Mouse (Mus musculus) kidney, postnatal 14 days (tissue): ENCODE measurements around the gene St3gal5.

Experiments used
- DNase-seq: peaks from one replicate; pipeline ENCODE4 v3.0.0; 2022; ENCODE audit warnings: mixed read lengths

Gene St3gal5

GRCm38 (mm10) chr6:72164321-72165275 is 67.2 kb downstream of the St3gal5 start:
- DNase-seq = peak; percentile 92

- DNase-seq = no peak
Observed at GRCm38 (mm10) chr6:72165907-72166306, 68.5 kb downstream of the St3gal5 start.

- no peak for DNase-seq
Observed at GRCm38 (mm10) chr6:72171391-72171790, 74.0 kb downstream of the St3gal5 start.

- DNase-seq = no peak
Observed at GRCm38 (mm10) chr6:72173350-72173749, 76.0 kb downstream of the St3gal5 start.

GRCm38 (mm10) chr6:72175419-72175818 is 78.0 kb downstream of the St3gal5 start:
- DNase-seq = no peak

GRCm38 (mm10) chr6:72176004-72176403 is 78.6 kb downstream of the St3gal5 start:
- DNase-seq = no peak

GRCm38 (mm10) chr6:72177417-72177816 is 80.0 kb downstream of the St3gal5 start:
- DNase-seq = no peak

- no peak for DNase-seq
Observed at GRCm38 (mm10) chr6:72179006-72179405, 81.6 kb downstream of the St3gal5 start.

GRCm38 (mm10) chr6:72179562-72180502 is 82.4 kb downstream of the St3gal5 start:
- DNase-seq = no peak

GRCm38 (mm10) chr6:72184576-72184975 is 87.2 kb downstream of the St3gal5 start:
- DNase-seq = no peak

- DNase-seq = peak; percentile 82
Observed at GRCm38 (mm10) chr6:72185893-72186490, 88.6 kb downstream of the St3gal5 start.

GRCm38 (mm10) chr6:72186809-72187208 is 89.4 kb downstream of the St3gal5 start:
- DNase-seq = no peak

GRCm38 (mm10) chr6:72189061-72189863 is 91.9 kb downstream of the St3gal5 start:
- DNase-seq = peak; percentile 80

- no peak for DNase-seq
Observed at GRCm38 (mm10) chr6:72190120-72190519, 92.7 kb downstream of the St3gal5 start.

GRCm38 (mm10) chr6:72190577-72190976 is 93.2 kb downstream of the St3gal5 start:
- no peak for DNase-seq

GRCm38 (mm10) chr6:72196660-72197059 is 99.3 kb downstream of the St3gal5 start:
- DNase-seq = no peak

GRCm38 (mm10) chr6:72197515-72197914 is 100.1 kb downstream of the St3gal5 start:
- no peak for DNase-seq

- peak; percentile 70 for DNase-seq
Observed at GRCm38 (mm10) chr6:72200595-72201256, 103.3 kb downstream of the St3gal5 start.

- DNase-seq = no peak
Observed at GRCm38 (mm10) chr6:72202732-72203131, 105.3 kb downstream of the St3gal5 start.

- peak; percentile 54 for DNase-seq
Observed at GRCm38 (mm10) chr6:72203279-72203678, 105.9 kb downstream of the St3gal5 start.
